Mouse (Mus musculus) bone marrow macrophage, adult 2 months (primary cell): Measurements from ENCODE around the gene Arhgap29.

Experiments
- CTCF ChIP-seq: IDR thresholded peaks from 2 replicates; pipeline ENCODE4 v1.5.1; 2012; ENCODE audit warnings: low read depth, mild to moderate bottlenecking, low read length, moderate library complexity
- POLR2A ChIP-seq: IDR thresholded peaks from 2 replicates; pipeline ENCODE4 v1.6.1; 2012; ENCODE audit warnings: mild to moderate bottlenecking, low read depth, low read length, borderline replicate concordance

DNA sequence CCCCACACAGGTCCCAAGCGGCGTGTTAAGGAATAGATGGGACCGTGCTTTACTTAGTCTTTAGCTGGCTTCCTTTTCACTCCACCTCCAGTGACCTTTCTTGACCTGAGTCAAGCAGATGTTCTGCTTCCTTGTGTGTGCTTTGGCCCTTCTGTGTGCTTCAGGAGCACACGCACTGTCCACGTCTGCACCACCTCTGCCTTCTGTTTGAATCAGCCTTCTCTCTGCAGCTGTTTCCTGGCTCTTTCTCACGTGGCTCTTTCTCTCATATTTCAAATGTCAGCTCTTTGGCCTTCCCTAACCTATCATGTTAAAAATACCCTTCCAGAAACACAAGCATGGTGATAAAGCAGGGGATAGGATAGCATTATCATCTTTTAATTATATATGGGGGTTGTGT lies 49.2 kb downstream of the Arhgap29 start:
- TF ChIP-seq CTCF (no peak), POLR2A (no peak)
